Mouse (Mus musculus): ENCODE data around the gene Mib2. TPM values are rescaled to one million over a fixed set of nuclear protein-coding genes. Genes with fewer than 3 reads are reported as not detected.
"Not testable (repeated sequence)": the region's sequence is repeated elsewhere in the genome, so short reads cannot be mapped to it uniquely, and the experiment has no call there.

Gene Mib2
- 10 to 100 TPM; 16.1 to 16.8 TPM for total RNA-seq (2021)
- long read RNA-seq, experiment 1, transcript Mib2-201 (19 exons, 3,642 nt) = major isoform, 6 of 42 reads
- long read RNA-seq, experiment 1, partial matches to known transcripts = 5 of 42 reads
- long read RNA-seq, experiment 1, other reads (novel, unspliced or antisense) = 31 of 42 reads
- long read RNA-seq, experiment 2, transcript Mib2-201 (19 exons, 3,642 nt) = major isoform, 6 of 28 reads
- long read RNA-seq, experiment 2, partial matches to known transcripts = 5 of 28 reads
- long read RNA-seq, experiment 2, other reads (novel, unspliced or antisense) = 17 of 28 reads

GRCm38 (mm10) chr4:155668689-155669597 is at the start of gene Mib2:
Gene Mib2, minus strand, starts transcription at chr4:155669198.
- peak; percentile 97 for DNase-seq (ENCODE audit: low spot score)

- DNase-seq (ENCODE audit: low spot score) = peak; percentile 5
These were observed 41.7 kb upstream of the Mib2 start for GRCm38 (mm10) chr4:155710521-155711252.

- no peak for DNase-seq (ENCODE audit: low spot score)
These were observed 40.0 kb upstream of the Mib2 start for GRCm38 (mm10) chr4:155708988-155709387.

- no peak for DNase-seq (ENCODE audit: low spot score)
These were observed 39.6 kb upstream of the Mib2 start for GRCm38 (mm10) chr4:155708582-155708981.

GRCm38 (mm10) chr4:155705592-155705929 is 36.6 kb upstream of the Mib2 start:
- no peak for DNase-seq (ENCODE audit: low spot score)

- peak; percentile 92 for DNase-seq (ENCODE audit: low spot score)
These were observed 36.0 kb upstream of the Mib2 start, which contains the start of gene Ssu72 for GRCm38 (mm10) chr4:155704721-155705591. Gene Ssu72, plus strand, starts transcription at chr4:155704800.

GRCm38 (mm10) chr4:155703425-155703929 is 34.5 kb upstream of the Mib2 start:
- DNase-seq (ENCODE audit: low spot score) = no peak

GRCm38 (mm10) chr4:155700425-155700824 is 31.4 kb upstream of the Mib2 start:
- no peak for DNase-seq (ENCODE audit: low spot score)

GRCm38 (mm10) chr4:155696261-155697255 is 27.6 kb upstream of the Mib2 start:
- no peak for DNase-seq (ENCODE audit: low spot score)

- DNase-seq (ENCODE audit: low spot score) = no peak
These were observed 26.6 kb upstream of the Mib2 start for GRCm38 (mm10) chr4:155695531-155696062.

- peak; percentile 24 for DNase-seq (ENCODE audit: low spot score)
These were observed 25.7 kb upstream of the Mib2 start for GRCm38 (mm10) chr4:155694482-155695401.

GRCm38 (mm10) chr4:155694111-155694481 is 25.1 kb upstream of the Mib2 start, which contains the start of gene Fndc10:
Gene Fndc10, plus strand, starts transcription at chr4:155694342.
- DNase-seq (ENCODE audit: low spot score) = peak; percentile 43

GRCm38 (mm10) chr4:155692421-155692820 is 23.4 kb upstream of the Mib2 start:
- no peak for DNase-seq (ENCODE audit: low spot score)

- no peak for DNase-seq (ENCODE audit: low spot score)
These were observed 21.8 kb upstream of the Mib2 start for GRCm38 (mm10) chr4:155690571-155691375.

GRCm38 (mm10) chr4:155687764-155688163 is 18.8 kb upstream of the Mib2 start:
- not testable (repeated sequence) for DNase-seq (ENCODE audit: low spot score)

GRCm38 (mm10) chr4:155683670-155684277 is 14.8 kb upstream of the Mib2 start:
- DNase-seq (ENCODE audit: low spot score) = not testable (repeated sequence)

GRCm38 (mm10) chr4:155675991-155676390 is 7.0 kb upstream of the Mib2 start:
- DNase-seq (ENCODE audit: low spot score) = no peak

Data from gastrocnemius, adult 18-20 months (tissue).